Mouse (Mus musculus): Measurements from ENCODE around the gene Nsun4. TPM values are rescaled to one million over a fixed set of nuclear protein-coding genes. Genes with fewer than 3 reads are reported as not detected.

Gene Nsun4
- polyA plus RNA-seq, 2 experiments: 13.4 to 18.8 TPM

DNA sequence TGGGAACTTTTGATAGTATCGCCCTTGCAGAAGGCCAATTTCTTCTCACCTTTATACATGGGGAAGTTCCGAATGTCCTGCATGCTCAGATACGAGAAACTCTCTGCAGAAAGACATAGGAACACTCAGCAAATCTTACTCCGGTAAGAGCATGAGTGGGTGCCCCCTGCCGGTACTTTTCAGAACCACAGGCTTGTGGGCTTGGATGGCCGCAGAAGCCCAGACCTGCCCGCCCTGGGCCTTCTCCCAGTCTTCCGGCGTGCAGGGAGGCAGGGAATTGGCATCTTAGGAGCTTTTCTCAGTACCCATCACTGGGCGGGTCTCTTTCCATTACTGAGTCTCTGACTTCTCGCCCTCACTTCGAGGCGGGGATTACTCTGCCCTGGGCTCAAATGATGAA is 69.6 kb downstream of the Nsun4 start:
- no peak for TF ChIP-seq POLR2A (IDR thresholded peaks at IDR 0.05; ENCODE audit: borderline replicate concordance, extremely low read depth, insufficient read depth, insufficient read length)
- no peak overlapping the region for H3K9ac ChIP-seq (ENCODE audit: low read depth, low read length, severe bottlenecking)
- H3K27ac ChIP-seq (replicated peaks; ENCODE audit: low read depth, low read length): no peak overlapping the region
- H3K4me1 ChIP-seq (ENCODE audit: control insufficient read depth, insufficient read depth, low read length): no peaks in the 10 kb centered on the region
- no peaks in the 10 kb centered on the region for H3K36me3 ChIP-seq (ENCODE audit: control insufficient read depth, insufficient read depth, low read length)
- 2% methylated on average over 13 of the region's 13 CpGs for WGBS
- DNase-seq (ENCODE audit: low spot score) (peak; percentile 64), ATAC-seq (ENCODE audit: low FRiP score, low read depth) (peak; percentile 44; the same call in 1 of the 2 replicates)
- no peak overlapping the region for H3K4me3 ChIP-seq (replicated peaks; ENCODE audit: low read length)
- H3K27me3 ChIP-seq (ENCODE audit: control insufficient read depth, insufficient read depth, low read length): peaks cover 27% of the 10 kb centered on the region
- H3K9me3 ChIP-seq (ENCODE audit: control insufficient read depth, low read length): no peaks in the 10 kb centered on the region
- H3K4me2 ChIP-seq (replicated peaks; ENCODE audit: low read depth, low read length, severe bottlenecking): no peak overlapping the region

Other genes starting within 250 kb of the Nsun4 start
- gene Mob3c, start 225.8 kb downstream of the Nsun4 start, polyA plus RNA-seq (2012; rRNA removed): 16.3 and 19.7 TPM in 2 replicates
- gene Mob3c, start 225.8 kb downstream of the Nsun4 start, polyA plus RNA-seq (2014; fragmentation: Nextera tagmentation; extraction: Ambion mirVana): 8.6 and 11.6 TPM in 2 replicates
- gene Mknk1, start 214.7 kb downstream of the Nsun4 start, polyA plus RNA-seq (2012; rRNA removed): 69.6 and 73.9 TPM in 2 replicates
- 28.4 and 28.5 TPM in 2 replicates for gene Mknk1, start 214.7 kb downstream of the Nsun4 start, polyA plus RNA-seq (2014; fragmentation: Nextera tagmentation; extraction: Ambion mirVana)
- gene Kncn, start 169.5 kb downstream of the Nsun4 start, polyA plus RNA-seq (2012; rRNA removed): not detected in 2 replicates
- not detected in 2 replicates for gene Kncn, start 169.5 kb downstream of the Nsun4 start, polyA plus RNA-seq (2014; fragmentation: Nextera tagmentation; extraction: Ambion mirVana)
- not detected in 2 replicates for gene 6430628N08Rik, start 163.2 kb downstream of the Nsun4 start, polyA plus RNA-seq (2012; rRNA removed)
- not detected in 2 replicates for gene 6430628N08Rik, start 163.2 kb downstream of the Nsun4 start, polyA plus RNA-seq (2014; fragmentation: Nextera tagmentation; extraction: Ambion mirVana)
- gene Dmbx1, start 114.0 kb downstream of the Nsun4 start, polyA plus RNA-seq (2012; rRNA removed): 0.05 and 0.09 TPM in 2 replicates
- not detected in 2 replicates for gene Dmbx1, start 114.0 kb downstream of the Nsun4 start, polyA plus RNA-seq (2014; fragmentation: Nextera tagmentation; extraction: Ambion mirVana)
- gene Faah, start 36.0 kb downstream of the Nsun4 start, polyA plus RNA-seq (2012; rRNA removed): 1.7 and 1.9 TPM in 2 replicates
- gene Faah, start 36.0 kb downstream of the Nsun4 start, polyA plus RNA-seq (2014; fragmentation: Nextera tagmentation; extraction: Ambion mirVana): 1.9 and 2.1 TPM in 2 replicates
- gene Uqcrh, start 21.2 kb upstream of the Nsun4 start, polyA plus RNA-seq (2012; rRNA removed): 318 and 510 TPM in 2 replicates
- gene Uqcrh, start 21.2 kb upstream of the Nsun4 start, polyA plus RNA-seq (2014; fragmentation: Nextera tagmentation; extraction: Ambion mirVana): 494 and 543 TPM in 2 replicates
- gene Lrrc41, start 21.4 kb upstream of the Nsun4 start, polyA plus RNA-seq (2012; rRNA removed): 60.2 and 92.2 TPM in 2 replicates
- 80.8 and 89.3 TPM in 2 replicates for gene Lrrc41, start 21.4 kb upstream of the Nsun4 start, polyA plus RNA-seq (2014; fragmentation: Nextera tagmentation; extraction: Ambion mirVana)
- 18.2 TPM in 2 replicates for gene Rad54l, start 69.8 kb upstream of the Nsun4 start, polyA plus RNA-seq (2012; rRNA removed)
- 22.3 and 25.9 TPM in 2 replicates for gene Rad54l, start 69.8 kb upstream of the Nsun4 start, polyA plus RNA-seq (2014; fragmentation: Nextera tagmentation; extraction: Ambion mirVana)
- 79.5 and 79.6 TPM in 2 replicates for gene Pomgnt1, start 70.0 kb upstream of the Nsun4 start, polyA plus RNA-seq (2012; rRNA removed)
- gene Pomgnt1, start 70.0 kb upstream of the Nsun4 start, polyA plus RNA-seq (2014; fragmentation: Nextera tagmentation; extraction: Ambion mirVana): 62.7 and 67.0 TPM in 2 replicates
- gene Lurap1, start 97.5 kb upstream of the Nsun4 start, polyA plus RNA-seq (2012; rRNA removed): 1.7 and 2.1 TPM in 2 replicates
- gene Lurap1, start 97.5 kb upstream of the Nsun4 start, polyA plus RNA-seq (2014; fragmentation: Nextera tagmentation; extraction: Ambion mirVana): 2.5 and 3.1 TPM in 2 replicates
- gene Tspan1, start 113.7 kb upstream of the Nsun4 start, polyA plus RNA-seq (2012; rRNA removed): not detected in 2 replicates
- not detected in 2 replicates for gene Tspan1, start 113.7 kb upstream of the Nsun4 start, polyA plus RNA-seq (2014; fragmentation: Nextera tagmentation; extraction: Ambion mirVana)
- gene 1700042G07Rik, start 119.5 kb upstream of the Nsun4 start, polyA plus RNA-seq (2012; rRNA removed): not detected in 2 replicates
- not detected in 2 replicates for gene 1700042G07Rik, start 119.5 kb upstream of the Nsun4 start, polyA plus RNA-seq (2014; fragmentation: Nextera tagmentation; extraction: Ambion mirVana)
- not detected in 2 replicates for gene Gm49337, start 119.5 kb upstream of the Nsun4 start, polyA plus RNA-seq (2012; rRNA removed)
- gene Gm49337, start 119.5 kb upstream of the Nsun4 start, polyA plus RNA-seq (2014; fragmentation: Nextera tagmentation; extraction: Ambion mirVana): not detected in 2 replicates
- gene Pik3r3, start 167.7 kb upstream of the Nsun4 start, polyA plus RNA-seq (2012; rRNA removed): 24.8 and 27.1 TPM in 2 replicates
- 14.7 and 21.7 TPM in 2 replicates for gene Pik3r3, start 167.7 kb upstream of the Nsun4 start, polyA plus RNA-seq (2014; fragmentation: Nextera tagmentation; extraction: Ambion mirVana)

All from limb, embryonic 14.5 days (tissue).